Mouse (Mus musculus): Measurements from ENCODE around the gene E330017A01Rik. TPM values are rescaled to one million over a fixed set of nuclear protein-coding genes. Genes with fewer than 3 reads are reported as not detected.

E330017A01Rik gene
- total RNA-seq, 2 experiments from 2014 or later, result not detected

GRCm38 (mm10) chr16:58600846-58601245 is 37.7 kb downstream of the E330017A01Rik start:
- DNase-seq (ENCODE audit: low spot score), result peak; percentile 86

DNA sequence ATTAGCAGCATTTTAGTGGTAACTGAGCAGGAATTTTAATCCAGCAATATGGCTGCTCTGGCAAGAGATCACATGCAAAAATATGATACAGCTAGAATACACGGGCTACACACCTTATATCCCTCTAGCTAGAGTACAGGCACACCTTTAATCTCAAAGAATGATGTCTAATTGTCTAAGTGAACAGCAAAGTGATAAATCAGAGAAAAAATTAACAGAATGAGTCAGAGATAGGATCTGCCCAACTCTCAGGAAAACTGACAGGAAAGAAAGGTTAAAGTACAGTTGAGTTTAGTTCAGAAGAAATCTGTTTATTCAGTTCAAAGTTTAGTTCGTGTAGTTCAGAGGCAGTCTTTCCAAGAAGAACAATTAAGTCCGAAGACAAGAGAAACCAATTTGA is 47.2 kb downstream of the E330017A01Rik start:
- no peak for DNase-seq (ENCODE audit: low spot score)

DNA sequence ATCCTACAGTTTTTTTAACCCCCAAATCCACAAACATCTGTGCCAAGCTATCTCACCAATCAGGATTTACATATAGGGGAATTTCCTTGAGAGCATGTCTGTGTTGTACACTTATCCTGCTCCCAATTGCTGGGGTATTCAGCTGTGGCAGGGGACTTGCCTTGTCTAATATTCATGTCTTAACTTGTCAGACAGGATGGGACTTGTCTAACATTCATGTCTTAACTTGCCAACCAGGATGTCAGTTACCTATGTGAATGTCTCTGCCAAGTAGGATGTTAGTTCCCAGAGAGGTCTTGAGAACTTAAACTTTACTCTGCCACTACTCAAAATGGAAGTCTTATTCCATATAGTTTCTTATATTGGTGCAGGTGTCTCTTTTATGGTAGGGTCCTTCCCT is 49.1 kb downstream of the E330017A01Rik start:
- no peak for DNase-seq (ENCODE audit: low spot score)

Other genes with a start within 250 kb of the E330017A01Rik start
- 1 to 10 TPM; 3.6 to 4.2 TPM for gene Dcbld2, start 230.3 kb downstream of the E330017A01Rik start, total RNA-seq (2021)
- 100 to 1,000 TPM; 166 to 178 TPM for gene St3gal6, start 114.5 kb downstream of the E330017A01Rik start, total RNA-seq (2021)
- gene Gm813, start 21.8 kb downstream of the E330017A01Rik start, total RNA-seq (2021), result not detected
- 10 to 100 TPM; 20.2 to 20.7 TPM for gene Cpox, start 31.6 kb upstream of the E330017A01Rik start, total RNA-seq (2021)
- not detected for gene Gpr15, start 80.3 kb upstream of the E330017A01Rik start, total RNA-seq (2021)
- gene Cldnd1, start 89.2 kb upstream of the E330017A01Rik start, total RNA-seq (2021), result 10 to 100 TPM; 56.8 to 66.4 TPM
- gene Olfr172, start 124.4 kb upstream of the E330017A01Rik start, total RNA-seq (2021), result not detected
- not detected for gene Olfr173, start 161.5 kb upstream of the E330017A01Rik start, total RNA-seq (2021)
- gene Olfr175-ps1, start 188.0 kb upstream of the E330017A01Rik start, total RNA-seq (2021), result not detected
- not detected for gene Olfr177, start 236.0 kb upstream of the E330017A01Rik start, total RNA-seq (2021)

Measured in gastrocnemius, adult 18-20 months (tissue).